Mouse (Mus musculus) forebrain, embryonic 12.5 days (tissue): ENCODE results near the gene Gabra4. TPM values are rescaled to one million over a fixed set of nuclear protein-coding genes. Genes with fewer than 3 reads are reported as not detected.

Experiments
- ATAC-seq: fragments of 200-750 bp; cut with Nextera tagmentation; 2 replicates; pipeline ENCODE4 v1.8.0; 2017; ENCODE audit warnings: moderate TSS enrichment; ENCODE audit not compliant: low FRiP score
- H3K27ac ChIP-seq: fragments of 300-500 bp; sonication (generic); 2 replicates; pipeline ENCODE4 v1.5.1; 2016; ENCODE audit warnings: mild to moderate bottlenecking
- H3K27me3 ChIP-seq: fragments of 300-500 bp; sonication (generic); 2 replicates; pipeline ENCODE4 v1.6.1; 2016; ENCODE audit warnings: mild to moderate bottlenecking
- H3K36me3 ChIP-seq: fragments of 300-500 bp; sonication (generic); replicated peaks from 2 replicates; pipeline ENCODE4 v1.6.1; 2016; ENCODE audit warnings: mild to moderate bottlenecking
- H3K4me1 ChIP-seq: fragments of 300-500 bp; sonication (generic); 2 replicates; pipeline ENCODE4 v1.6.1; 2016
- H3K4me2 ChIP-seq: fragments of 300-500 bp; sonication (generic); 2 replicates; pipeline ENCODE4 v1.6.1; 2016; ENCODE audit warnings: mild to moderate bottlenecking, moderate library complexity
- H3K4me3 ChIP-seq: fragments of 300-500 bp; sonication (generic); replicated peaks from 2 replicates; pipeline ENCODE4 v1.5.1; 2016; ENCODE audit warnings: mild to moderate bottlenecking
- H3K9ac ChIP-seq: fragments of 300-500 bp; sonication (generic); 2 replicates; pipeline ENCODE4 v1.6.1; 2016; ENCODE audit warnings: mild to moderate bottlenecking
- H3K9me3 ChIP-seq: fragments of 300-500 bp; sonication (generic); 2 replicates; pipeline ENCODE4 v1.6.1; 2016
- WGBS: fragments of 180-500 bp; shearing (Covaris S2); methylation state at CpG from one replicate; pipeline ENCODE4 v1.1.7; 2016; 5-methylcytosine and 5-hydroxymethylcytosine counted together
- polyA plus RNA-seq: library from polyadenylated mRNA; unstranded; fragments of >200 nt; fragmentation: Nextera tagmentation; extraction: Ambion mirVana; gene quantifications from 2 replicates; pipeline ENCODE4 v1.2.1, GENCODE M21; 2016

Gene Gabra4
- 3.7 and 4.5 TPM in 2 replicates for polyA plus RNA-seq

- H3K27ac ChIP-seq: no peak within 1 kb of the TSS
- H3K9me3 ChIP-seq: no peaks in the 10 kb centered on the region
- H3K4me2 ChIP-seq: peak within 1 kb of the TSS; percentile 97
- H3K9ac ChIP-seq: peak within 1 kb of the TSS; percentile 47
- H3K4me3 ChIP-seq: peak within 1 kb of the TSS; percentile 58
- WGBS: under 1% methylated on average over 15 of the region's 15 CpGs
- H3K27me3 ChIP-seq: peaks cover 32% of the 10 kb centered on the region
- peak; percentile 50 for ATAC-seq
- H3K36me3 ChIP-seq: no peaks in the 10 kb centered on the region
- peaks cover 16% of the 10 kb centered on the region; the same call in 1 of the 2 replicates for H3K4me1 ChIP-seq
Observed at GRCm38 (mm10) chr5:71658115-71658497, at the start of gene Gabra4. Gene Gabra4, minus strand, starts transcription at chr5:71658308.

- no peak; the same call in 1 of the 2 replicates for ATAC-seq
- Histone ChIP-seq H3K4me3 (peak overlapping the region; percentile 53), H3K4me2 (peak overlapping the region; percentile 94), H3K9ac (peak overlapping the region; percentile 51), H3K27me3 (peaks cover 4% of the 10 kb centered on the region; the same call in 1 of the 2 replicates), H3K4me1 (peaks cover 4% of the 10 kb centered on the region; the same call in 1 of the 2 replicates), H3K27ac (no peak overlapping the region), H3K9me3 (no peaks in the 10 kb centered on the region), H3K36me3 (no peaks in the 10 kb centered on the region)
- WGBS: 0% methylated on average over 6 of the region's 6 CpGs
Observed at GRCm38 (mm10) chr5:71701273-71701614, 43.1 kb upstream of the Gabra4 start.

- ATAC-seq: peak; percentile 93
- peak overlapping the region; percentile 51 for H3K9ac ChIP-seq
- H3K4me3 ChIP-seq: peak overlapping the region; percentile 53
- H3K27me3 ChIP-seq: peaks cover 4% of the 10 kb centered on the region; the same call in 1 of the 2 replicates
- no peak overlapping the region for H3K27ac ChIP-seq
- H3K4me1 ChIP-seq: peaks cover 4% of the 10 kb centered on the region; the same call in 1 of the 2 replicates
- H3K4me2 ChIP-seq: peak overlapping the region; percentile 94
- H3K36me3 ChIP-seq: no peaks in the 10 kb centered on the region
- H3K9me3 ChIP-seq: no peaks in the 10 kb centered on the region
- under 1% methylated on average over 46 of the region's 46 CpGs for WGBS
Observed at GRCm38 (mm10) chr5:71700468-71701272, 42.6 kb upstream of the Gabra4 start.

GRCm38 (mm10) chr5:71699696-71700467 is 41.8 kb upstream of the Gabra4 start:
- Histone ChIP-seq H3K9ac (0 out of 2 replicates have a peak overlapping the region, but pooled peaks have one; percentile 1), H3K4me3 (peak overlapping the region; percentile 53), H3K4me2 (peak overlapping the region; percentile 94), H3K27me3 (peaks cover 4% of the 10 kb centered on the region; the same call in 1 of the 2 replicates), H3K27ac (no peak overlapping the region), H3K9me3 (no peaks in the 10 kb centered on the region), H3K36me3 (no peaks in the 10 kb centered on the region), H3K4me1 (peaks cover 4% of the 10 kb centered on the region; the same call in 1 of the 2 replicates)
- under 1% methylated on average over 19 of the region's 19 CpGs for WGBS
- ATAC-seq: peak; percentile 27

- Histone ChIP-seq H3K9ac (no peak overlapping the region), H3K36me3 (no peaks in the 10 kb centered on the region), H3K27me3 (no peaks in the 10 kb centered on the region), H3K9me3 (no peaks in the 10 kb centered on the region), H3K4me3 (no peak overlapping the region), H3K27ac (no peak overlapping the region), H3K4me2 (no peak overlapping the region), H3K4me1 (no peaks in the 10 kb centered on the region)
- 37% methylated on average over 4 of the region's 4 CpGs for WGBS
- ATAC-seq: no peak
Observed at GRCm38 (mm10) chr5:71665593-71665992, 7.5 kb upstream of the Gabra4 start.

GRCm38 (mm10) chr5:71657482-71658114 is 510 bp downstream of the Gabra4 start, which contains the start of gene Gabrb1:
Gene Gabrb1, plus strand, starts transcription at chr5:71658113.
- H3K4me1 ChIP-seq: peaks cover 16% of the 10 kb centered on the region; the same call in 1 of the 2 replicates
- peak within 1 kb of the TSS; percentile 58 for H3K4me3 ChIP-seq
- H3K9me3 ChIP-seq: no peaks in the 10 kb centered on the region
- H3K27ac ChIP-seq: no peak within 1 kb of the TSS
- WGBS: under 1% methylated on average over 49 of the region's 49 CpGs
- no peaks in the 10 kb centered on the region for H3K36me3 ChIP-seq
- H3K4me2 ChIP-seq: peak within 1 kb of the TSS; percentile 97
- H3K27me3 ChIP-seq: peaks cover 32% of the 10 kb centered on the region
- H3K9ac ChIP-seq: peak within 1 kb of the TSS; percentile 47
- ATAC-seq: peak; percentile 91

- peak overlapping the region; percentile 58 for H3K4me3 ChIP-seq
- H3K36me3 ChIP-seq: no peaks in the 10 kb centered on the region
- WGBS: 4% methylated on average over 10 of the region's 10 CpGs
- peaks cover 16% of the 10 kb centered on the region; the same call in 1 of the 2 replicates for H3K4me1 ChIP-seq
- H3K27ac ChIP-seq: no peak overlapping the region
- ATAC-seq: no peak
- peak overlapping the region; percentile 97 for H3K4me2 ChIP-seq
- H3K9ac ChIP-seq: no peak overlapping the region
- H3K9me3 ChIP-seq: no peaks in the 10 kb centered on the region
- peaks cover 32% of the 10 kb centered on the region for H3K27me3 ChIP-seq
Observed at GRCm38 (mm10) chr5:71656771-71657170, 1.3 kb downstream of the Gabra4 start.

GRCm38 (mm10) chr5:71654056-71654455 is 4.1 kb downstream of the Gabra4 start:
- Histone ChIP-seq H3K9ac (no peak overlapping the region), H3K4me3 (no peak overlapping the region), H3K9me3 (no peaks in the 10 kb centered on the region), H3K4me1 (peaks cover 16% of the 10 kb centered on the region; the same call in 1 of the 2 replicates), H3K4me2 (no peak overlapping the region), H3K27me3 (peaks cover 32% of the 10 kb centered on the region), H3K36me3 (no peaks in the 10 kb centered on the region), H3K27ac (no peak overlapping the region)
- no peak for ATAC-seq
- WGBS: 92% methylated on average over 5 of the region's 5 CpGs

GRCm38 (mm10) chr5:71648108-71648507 is 10.0 kb downstream of the Gabra4 start:
- Histone ChIP-seq H3K9me3 (no peaks in the 10 kb centered on the region), H3K9ac (no peak overlapping the region), H3K36me3 (no peaks in the 10 kb centered on the region), H3K27ac (no peak overlapping the region), H3K4me2 (no peak overlapping the region), H3K4me1 (no peaks in the 10 kb centered on the region), H3K27me3 (no peaks in the 10 kb centered on the region), H3K4me3 (no peak overlapping the region)
- 73% methylated on average over 2 of the region's 2 CpGs for WGBS
- no peak for ATAC-seq

- H3K27ac ChIP-seq: no peak overlapping the region
- H3K4me1 ChIP-seq: no peaks in the 10 kb centered on the region
- no peaks in the 10 kb centered on the region for H3K27me3 ChIP-seq
- no peaks in the 10 kb centered on the region for H3K9me3 ChIP-seq
- no peak overlapping the region for H3K4me3 ChIP-seq
- no peak for ATAC-seq
- no peak overlapping the region for H3K4me2 ChIP-seq
- H3K9ac ChIP-seq: no peak overlapping the region
- H3K36me3 ChIP-seq: no peaks in the 10 kb centered on the region
- WGBS: 87% methylated on average over 10 of the region's 10 CpGs
Observed at GRCm38 (mm10) chr5:71639804-71640203, 18.3 kb downstream of the Gabra4 start.

- no peak overlapping the region for H3K4me2 ChIP-seq
- H3K4me3 ChIP-seq: no peak overlapping the region
- no peaks in the 10 kb centered on the region for H3K9me3 ChIP-seq
- H3K27ac ChIP-seq: no peak overlapping the region
- no peaks in the 10 kb centered on the region for H3K27me3 ChIP-seq
- no peak for ATAC-seq
- no peaks in the 10 kb centered on the region for H3K36me3 ChIP-seq
- 94% methylated on average over 3 of the region's 3 CpGs for WGBS
- no peaks in the 10 kb centered on the region for H3K4me1 ChIP-seq
- H3K9ac ChIP-seq: no peak overlapping the region
Observed at GRCm38 (mm10) chr5:71627820-71628219, 30.3 kb downstream of the Gabra4 start.

GRCm38 (mm10) chr5:71616734-71617133 is 41.4 kb downstream of the Gabra4 start:
- no peak overlapping the region for H3K4me3 ChIP-seq
- 76% methylated on average over 4 of the region's 4 CpGs for WGBS
- no peaks in the 10 kb centered on the region for H3K27me3 ChIP-seq
- H3K4me1 ChIP-seq: no peaks in the 10 kb centered on the region
- no peak overlapping the region for H3K4me2 ChIP-seq
- H3K9ac ChIP-seq: no peak overlapping the region
- H3K9me3 ChIP-seq: no peaks in the 10 kb centered on the region
- no peak overlapping the region for H3K27ac ChIP-seq
- H3K36me3 ChIP-seq: no peaks in the 10 kb centered on the region
- ATAC-seq: no peak
